Mouse (Mus musculus) heart, embryonic 16.5 days (tissue): Measurements from ENCODE around the gene Sncg. TPM values are rescaled to one million over a fixed set of nuclear protein-coding genes. Genes with fewer than 3 reads are reported as not detected.

ENCODE experiments used
- ATAC-seq: fragments of 200-750 bp; cut with Nextera tagmentation; replicated peaks from 2 replicates; pipeline ENCODE4 v1.8.0; 2017; ENCODE audit warnings: moderate number of reproducible peaks; ENCODE audit not compliant: insufficient read depth, low FRiP score; ENCODE audit errors: extremely low read depth
- H3K27ac ChIP-seq: fragments of 300-500 bp; sonication (generic); 2 replicates; pipeline ENCODE4 v1.5.1; 2014; ENCODE audit warnings: mild to moderate bottlenecking, low read length, control low read depth, moderate library complexity
- H3K27me3 ChIP-seq: fragments of 300-500 bp; sonication (generic); 2 replicates; pipeline ENCODE4 v1.6.1; 2014; ENCODE audit warnings: low read length, mixed read lengths; ENCODE audit not compliant: control insufficient read depth, insufficient read depth
- H3K36me3 ChIP-seq: fragments of 300-500 bp; sonication (generic); 2 replicates; pipeline ENCODE4 v1.6.1; 2014; ENCODE audit not compliant: control insufficient read depth, insufficient read depth
- H3K4me1 ChIP-seq: fragments of 300-500 bp; sonication (generic); 2 replicates; pipeline ENCODE4 v1.6.1; 2014; ENCODE audit warnings: low read length, mixed read lengths; ENCODE audit not compliant: control insufficient read depth, insufficient read depth
- H3K4me2 ChIP-seq: fragments of 300-500 bp; sonication (generic); 2 replicates; pipeline ENCODE4 v1.6.1; 2014; ENCODE audit warnings: low read depth, mild to moderate bottlenecking, control low read depth, low read length
- H3K4me3 ChIP-seq: fragments of 300-500 bp; sonication (generic); 2 replicates; pipeline ENCODE4 v1.5.1; 2014; ENCODE audit warnings: mild to moderate bottlenecking, control low read depth, low read length
- H3K9ac ChIP-seq: fragments of 300-500 bp; sonication (generic); 2 replicates; pipeline ENCODE4 v1.6.1; 2014; ENCODE audit warnings: low read length, control low read depth
- H3K9me3 ChIP-seq: fragments of 300-500 bp; sonication (generic); replicated peaks from 2 replicates; pipeline ENCODE4 v1.6.1; 2016; ENCODE audit warnings: low read length; ENCODE audit not compliant: control insufficient read depth
- WGBS: fragments of 180-500 bp; shearing (Covaris S2); extraction: QIAGEN DNeasy Blood & Tissue Kit; methylation state at CpG from one replicate; pipeline ENCODE4 v1.1.7; 2014; 5-methylcytosine and 5-hydroxymethylcytosine counted together
- polyA plus RNA-seq: library from polyadenylated mRNA; unstranded; fragments of >200 nt; fragmentation: Nextera tagmentation; extraction: Ambion mirVana; gene quantifications from 2 replicates; pipeline ENCODE4 v1.2.1, GENCODE M21; 2015

Sncg gene
- polyA plus RNA-seq, 1 experiment from 2014 or later = 3.7 TPM

DNA sequence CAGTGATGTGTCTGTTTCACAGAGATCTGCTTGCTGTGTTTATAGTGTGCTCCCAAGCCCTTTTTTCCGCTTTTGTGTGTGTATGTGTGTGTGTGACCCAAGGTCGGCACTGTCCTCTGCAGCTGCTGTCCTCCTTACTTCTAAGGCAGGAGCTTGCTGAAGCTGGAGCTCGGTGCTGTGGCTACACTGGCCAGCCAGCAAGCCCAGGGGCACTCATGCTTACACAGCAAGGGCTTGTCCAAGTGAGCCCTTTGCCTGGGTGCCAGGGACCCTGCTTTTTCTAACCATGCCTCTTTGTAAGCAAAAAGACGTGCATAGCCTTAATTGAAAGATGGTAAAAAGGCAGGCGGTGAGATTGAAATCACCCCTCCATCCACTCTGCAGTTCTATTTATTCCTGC is 42.1 kb downstream of the Sncg start:
- 89% methylated on average over 5 of the region's 5 CpGs for WGBS
- Histone ChIP-seq H3K27me3 (no peaks in the 10 kb centered on the region), H3K36me3 (peaks cover 55% of the 10 kb centered on the region), H3K4me2 (no peak overlapping the region), H3K9me3 (no peaks in the 10 kb centered on the region), H3K9ac (no peak overlapping the region), H3K27ac (no peak overlapping the region), H3K4me3 (no peak overlapping the region), H3K4me1 (no peaks in the 10 kb centered on the region)
- no peak for ATAC-seq

DNA sequence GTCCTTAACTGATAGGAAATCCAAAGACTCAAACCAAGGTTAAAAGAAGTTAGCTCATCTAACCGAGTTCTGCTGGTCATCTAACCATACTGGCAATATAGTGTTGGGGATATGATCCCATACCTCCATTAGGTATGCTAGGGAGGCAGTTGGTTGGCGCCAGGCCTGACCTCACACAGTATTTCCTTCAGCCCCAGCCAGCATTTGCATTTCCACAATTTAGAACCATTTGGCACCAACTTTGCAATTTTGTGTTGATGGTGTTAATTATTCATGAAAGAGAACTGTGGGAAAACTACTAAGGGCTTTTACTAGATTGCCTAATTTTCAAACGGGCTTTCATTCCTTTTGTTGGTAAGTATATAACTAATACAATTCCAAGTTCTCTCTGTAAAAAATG is 42.7 kb downstream of the Sncg start:
- H3K4me3 ChIP-seq = no peak overlapping the region
- no peak for ATAC-seq
- H3K9me3 ChIP-seq = no peaks in the 10 kb centered on the region
- H3K36me3 ChIP-seq = peaks cover 54% of the 10 kb centered on the region
- 86% methylated on average over 3 of the region's 3 CpGs for WGBS
- no peak overlapping the region for H3K4me2 ChIP-seq
- H3K27me3 ChIP-seq = no peaks in the 10 kb centered on the region
- no peaks in the 10 kb centered on the region for H3K4me1 ChIP-seq
- H3K27ac ChIP-seq = no peak overlapping the region
- no peak overlapping the region for H3K9ac ChIP-seq

DNA sequence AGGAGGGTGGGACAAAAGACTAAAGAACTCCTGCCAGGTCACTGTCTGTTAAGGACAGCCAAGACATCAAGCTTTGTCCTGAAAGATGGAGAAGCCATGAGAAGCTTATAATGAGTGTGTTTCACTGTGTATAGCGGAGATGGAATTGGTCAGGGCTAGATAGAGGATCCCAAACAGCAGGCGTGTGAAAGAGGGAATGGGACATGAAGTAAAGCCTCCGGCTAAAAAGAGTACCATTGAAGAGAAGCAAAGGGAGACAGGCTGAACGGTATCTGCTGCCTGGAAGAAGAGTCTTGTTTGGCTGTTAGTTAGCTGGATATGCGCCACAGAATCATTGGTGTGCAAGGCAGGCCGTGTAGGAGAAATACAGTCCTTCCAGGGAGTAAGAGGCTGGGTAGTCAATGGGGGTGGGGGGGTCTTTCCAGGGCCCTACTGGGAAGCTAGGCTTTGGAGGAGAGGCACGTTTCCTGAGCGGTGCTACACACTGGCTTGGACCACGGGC is 43.9 kb downstream of the Sncg start:
- H3K9ac ChIP-seq = no peak overlapping the region
- no peak overlapping the region for H3K4me3 ChIP-seq
- H3K36me3 ChIP-seq = peaks cover 45% of the 10 kb centered on the region
- H3K9me3 ChIP-seq = no peaks in the 10 kb centered on the region
- ATAC-seq = no peak
- no peaks in the 10 kb centered on the region for H3K4me1 ChIP-seq
- H3K27ac ChIP-seq = no peak overlapping the region
- H3K4me2 ChIP-seq = no peak overlapping the region
- no peaks in the 10 kb centered on the region for H3K27me3 ChIP-seq
- 91% methylated on average over 9 of the region's 9 CpGs for WGBS

DNA sequence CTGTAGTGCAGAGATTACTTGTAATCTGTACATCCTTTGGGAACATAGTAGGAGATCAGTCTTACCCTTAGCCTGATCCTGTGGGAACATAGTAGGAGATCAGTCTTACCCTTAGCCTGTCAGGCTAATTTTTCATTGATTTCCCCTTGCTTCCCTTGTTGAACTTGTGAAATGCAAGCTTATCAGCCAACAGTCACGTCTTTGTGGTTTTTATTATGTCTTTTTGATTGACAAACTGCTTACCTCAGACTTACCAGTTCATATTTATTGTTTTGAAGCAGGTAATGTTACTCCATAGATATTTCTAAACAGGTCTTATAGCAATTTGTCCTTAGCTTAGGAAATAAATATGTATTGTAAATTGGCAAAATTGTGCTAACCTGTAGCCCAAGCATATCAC is 47.0 kb downstream of the Sncg start:
- ATAC-seq = no peak
- H3K9ac ChIP-seq = no peak overlapping the region
- H3K9me3 ChIP-seq = no peaks in the 10 kb centered on the region
- no peak overlapping the region for H3K4me2 ChIP-seq
- no peak overlapping the region for H3K4me3 ChIP-seq
- H3K4me1 ChIP-seq = no peaks in the 10 kb centered on the region
- no peaks in the 10 kb centered on the region for H3K27me3 ChIP-seq
- no peak overlapping the region for H3K27ac ChIP-seq
- H3K36me3 ChIP-seq = peaks cover 47% of the 10 kb centered on the region
- WGBS = 77% methylated on average over 1 of the region's 1 CpGs

DNA sequence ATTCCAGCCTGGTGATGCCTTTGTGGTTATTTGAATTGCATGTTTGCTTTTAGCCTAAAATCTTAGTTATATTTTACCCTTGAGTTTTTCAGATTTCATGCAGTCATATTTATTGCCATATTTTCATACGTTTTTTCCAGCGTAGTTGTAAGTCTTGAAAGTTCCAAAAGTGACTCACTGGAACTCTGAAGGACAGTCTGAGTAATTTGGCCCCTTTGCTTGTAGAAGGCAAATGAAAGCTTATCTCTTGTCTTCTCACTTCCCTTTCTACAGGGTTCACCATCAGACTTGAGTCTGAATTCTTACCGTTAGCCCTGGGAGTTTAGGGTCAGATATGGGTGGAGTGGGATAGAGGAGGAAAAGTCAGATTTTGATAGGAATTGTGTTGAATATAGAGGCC is 48.0 kb downstream of the Sncg start:
- Histone ChIP-seq H3K4me3 (no peak overlapping the region), H3K27me3 (no peaks in the 10 kb centered on the region), H3K9ac (no peak overlapping the region), H3K27ac (no peak overlapping the region), H3K4me2 (no peak overlapping the region), H3K9me3 (no peaks in the 10 kb centered on the region), H3K36me3 (peaks cover 42% of the 10 kb centered on the region), H3K4me1 (no peaks in the 10 kb centered on the region)
- no peak for ATAC-seq
- WGBS = 83% methylated on average over 3 of the region's 3 CpGs

DNA sequence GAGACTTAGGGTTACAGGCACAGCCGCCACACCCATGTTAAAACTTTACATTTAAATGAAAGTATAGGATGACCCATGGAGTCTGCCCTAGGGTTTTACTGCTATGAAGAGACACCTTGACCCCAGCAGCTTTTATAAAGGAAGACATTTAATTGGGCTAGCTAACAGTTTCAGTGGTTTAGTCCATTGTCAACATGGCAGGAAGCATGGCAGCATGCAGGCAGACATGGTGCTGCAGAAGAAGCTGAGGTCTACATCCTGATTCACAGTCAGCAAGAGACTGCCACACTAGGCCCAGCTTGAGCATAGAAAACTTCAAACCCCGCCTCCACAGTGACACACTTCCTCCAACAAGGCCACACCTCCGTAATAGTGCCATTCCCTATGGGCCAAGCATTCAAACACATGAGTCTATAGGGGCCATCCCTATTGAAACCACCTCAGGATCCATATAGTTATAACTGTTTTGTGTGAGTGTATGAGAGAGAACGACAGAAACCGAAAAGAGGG is 51.0 kb downstream of the Sncg start:
- Histone ChIP-seq H3K27ac (no peak overlapping the region), H3K27me3 (no peaks in the 10 kb centered on the region), H3K4me3 (no peak overlapping the region), H3K4me1 (no peaks in the 10 kb centered on the region), H3K9ac (no peak overlapping the region), H3K4me2 (no peak overlapping the region), H3K36me3 (peaks cover 41% of the 10 kb centered on the region), H3K9me3 (no peaks in the 10 kb centered on the region)
- no peak for ATAC-seq
- WGBS = 95% methylated on average over 5 of the region's 5 CpGs

Other genes with a start within 250 kb of the Sncg start
- gene Npy4r, start 222.3 kb downstream of the Sncg start, polyA plus RNA-seq = 0.07 TPM in 1 of 2 replicates, not detected in the other
- gene Gprin2, start 173.1 kb downstream of the Sncg start, polyA plus RNA-seq = 0.11 and 0.14 TPM in 2 replicates
- gene Syt15, start 155.2 kb downstream of the Sncg start, polyA plus RNA-seq = 0.42 and 0.57 TPM in 2 replicates
- 7.7 and 8.9 TPM in 2 replicates for gene Shld2, start 64.3 kb downstream of the Sncg start, polyA plus RNA-seq
- 54.1 and 56.8 TPM in 2 replicates for gene Glud1, start 64.1 kb downstream of the Sncg start, polyA plus RNA-seq
- not detected in 2 replicates for gene Fam25c, start 19.4 kb downstream of the Sncg start, polyA plus RNA-seq
- 28.2 and 28.7 TPM in 2 replicates for gene Mmrn2, start 676 bp upstream of the Sncg start, polyA plus RNA-seq
- 27.8 and 36.4 TPM in 2 replicates for gene Bmpr1a, start 128.6 kb upstream of the Sncg start, polyA plus RNA-seq
- gene 9230112D13Rik, start 148.0 kb upstream of the Sncg start, polyA plus RNA-seq = not detected in 2 replicates
- 356 and 369 TPM in 2 replicates for gene Ldb3, start 213.9 kb upstream of the Sncg start, polyA plus RNA-seq
- 6.8 and 8.5 TPM in 2 replicates for gene Opn4, start 225.4 kb upstream of the Sncg start, polyA plus RNA-seq